Mouse (Mus musculus): Measurements from ENCODE around the gene Orai2. TPM values are rescaled to one million over a fixed set of nuclear protein-coding genes. Genes with fewer than 3 reads are reported as not detected.
A peak's percentile ranks its signal among the peaks of the same experiment; 100 is the strongest.
"Not testable (repeated sequence)": the region's sequence is repeated elsewhere in the genome, so short reads cannot be mapped to it uniquely, and the experiment has no call there.

Orai2 gene
- total RNA-seq, 2 experiments from 2014 or later: 1.5 to 1.6 TPM

GRCm38 (mm10) chr5:136137658-136138274 lies 32.7 kb downstream of the Orai2 start:
- DNase-seq: no peak

- no peak for DNase-seq
Observed at GRCm38 (mm10) chr5:136136292-136136990, 34.1 kb downstream of the Orai2 start.

GRCm38 (mm10) chr5:136135571-136136291 lies 34.8 kb downstream of the Orai2 start, which contains the start of the genes Lrwd1 and Alkbh4:
Lrwd1 (minus strand) TSS chr5:136136074.
Alkbh4 (plus strand) TSS chr5:136136146.
- peak; percentile 94 for DNase-seq

GRCm38 (mm10) chr5:136122165-136122564 lies 48.3 kb downstream of the Orai2 start:
- DNase-seq: no peak

GRCm38 (mm10) chr5:136116784-136117112 lies 53.8 kb downstream of the Orai2 start:
- no peak for DNase-seq

- peak; percentile 92 for DNase-seq
Observed at GRCm38 (mm10) chr5:136115891-136116783, 54.4 kb downstream of the Orai2 start, which contains the start of gene Polr2j. Polr2j (plus strand) TSS chr5:136116631.

- DNase-seq: not testable (repeated sequence)
Observed at GRCm38 (mm10) chr5:136113546-136113945, 57.0 kb downstream of the Orai2 start.

GRCm38 (mm10) chr5:136109042-136109441 lies 61.5 kb downstream of the Orai2 start:
- DNase-seq: no peak

- DNase-seq: no peak
Observed at GRCm38 (mm10) chr5:136108486-136108885, 62.0 kb downstream of the Orai2 start.

GRCm38 (mm10) chr5:136104511-136104910 lies 66.0 kb downstream of the Orai2 start:
- no peak for DNase-seq

GRCm38 (mm10) chr5:136102099-136102820 lies 68.3 kb downstream of the Orai2 start:
- peak; percentile 44 for DNase-seq

GRCm38 (mm10) chr5:136098536-136098935 lies 72.0 kb downstream of the Orai2 start:
- DNase-seq: no peak

Small RNA genes lying within 50 kb of the gene (microRNA-seq; reads per million reads assigned to microRNA genes)
- 6.4 to 6.6 reads per million in 2 experiments for gene Mir7035 (ENCODE audit: borderline replicate concordance in 2 of 2)

Other genes with a start within 250 kb of the Orai2 start
- 100 to 1,000 TPM; 282 to 288 TPM for gene Ywhag, start 236.1 kb downstream of the Orai2 start, total RNA-seq (2021)
- 1 to 10 TPM in 1 of 2 experiments, under 1 TPM in 1; 0.67 to 1.2 TPM for gene Ssc4d, start 196.2 kb downstream of the Orai2 start, total RNA-seq (2021)
- not detected for gene Zp3, start 190.6 kb downstream of the Orai2 start, total RNA-seq (2021)
- gene Dtx2, start 175.9 kb downstream of the Orai2 start, total RNA-seq (2021): 1 to 10 TPM; 5.9 to 7.3 TPM
- gene Upk3b, start 132.2 kb downstream of the Orai2 start, total RNA-seq (2021): under 1 TPM in 1 of 2 experiments, not detected in 1; 0.11 TPM
- not detected for gene Upk3bl, start 116.2 kb downstream of the Orai2 start, total RNA-seq (2021)
- 10 to 100 TPM; 23.6 to 26.4 TPM for gene Rasa4, start 86.8 kb downstream of the Orai2 start, total RNA-seq (2021)
- gene Polr2j, start 54.1 kb downstream of the Orai2 start, total RNA-seq (2021): 10 to 100 TPM; 55.1 to 58.7 TPM
- 1 to 10 TPM; 3.2 to 3.8 TPM for gene Lrwd1, start 34.6 kb downstream of the Orai2 start, total RNA-seq (2021)
- 1 to 10 TPM; 3.9 to 4.4 TPM for gene Alkbh4, start 34.6 kb downstream of the Orai2 start, total RNA-seq (2021)
- gene Prkrip1, start 28.2 kb upstream of the Orai2 start, total RNA-seq (2021): 10 to 100 TPM; 19.5 to 21.6 TPM
- gene Sh2b2, start 75.8 kb upstream of the Orai2 start, total RNA-seq (2021): 1 to 10 TPM; 2.8 to 6.1 TPM